Mouse (Mus musculus) lung, postnatal 0 days (tissue): ENCODE measurements around the gene Ccn1. TPM values are rescaled to one million over a fixed set of nuclear protein-coding genes. Genes with fewer than 3 reads are reported as not detected.

Experiments
- ATAC-seq: fragments of 200-750 bp; cut with Nextera tagmentation; 2 replicates; pipeline ENCODE4 v1.8.0; 2017; ENCODE audit warnings: moderate library complexity
- DNase-seq: peaks from one replicate; pipeline ENCODE4 v3.0.0-alpha.2; 2016; ENCODE audit warnings: low spot score
- H3K27ac ChIP-seq: fragments of 300-500 bp; sonication (generic); 2 replicates; pipeline ENCODE4 v1.5.1; 2014; ENCODE audit warnings: antibody characterized with exemption, mild to moderate bottlenecking, low read length, mixed read lengths
- H3K27me3 ChIP-seq: fragments of 300-500 bp; sonication (generic); replicated peaks from 2 replicates; pipeline ENCODE4 v1.6.1; 2014; ENCODE audit warnings: low read length, mixed read lengths; ENCODE audit not compliant: insufficient read depth
- H3K36me3 ChIP-seq: fragments of 300-500 bp; sonication (generic); 2 replicates; pipeline ENCODE4 v1.6.1; 2014; ENCODE audit warnings: low read length, mixed read lengths; ENCODE audit not compliant: insufficient read depth
- H3K4me1 ChIP-seq: fragments of 300-500 bp; sonication (generic); 2 replicates; pipeline ENCODE4 v1.6.1; 2014; ENCODE audit warnings: antibody characterized with exemption, low read depth, low read length, mixed read lengths; ENCODE audit not compliant: insufficient read depth
- H3K4me2 ChIP-seq: fragments of 300-500 bp; sonication (generic); replicated peaks from 2 replicates; pipeline ENCODE4 v1.6.1; 2014; ENCODE audit warnings: low read depth, mild to moderate bottlenecking, low read length, moderate library complexity, mixed read lengths
- H3K4me3 ChIP-seq: fragments of 300-500 bp; sonication (generic); 2 replicates; pipeline ENCODE4 v1.5.1; 2014; ENCODE audit warnings: low read depth, low read length
- H3K9ac ChIP-seq: fragments of 300-500 bp; sonication (generic); replicated peaks from 2 replicates; pipeline ENCODE4 v1.6.1; 2014; ENCODE audit warnings: low read depth, mild to moderate bottlenecking
- H3K9me3 ChIP-seq: fragments of 300-500 bp; sonication (generic); 2 replicates; pipeline ENCODE4 v1.6.1; 2016; ENCODE audit warnings: low read length, mixed read lengths
- CTCF ChIP-seq: IDR thresholded peaks from 2 replicates; pipeline ENCODE4 v1.5.1; 2016; ENCODE audit warnings: antibody characterized with exemption, mild to moderate bottlenecking
- EP300 ChIP-seq: IDR thresholded peaks from 2 replicates; pipeline ENCODE4 v1.6.1; 2016; ENCODE audit warnings: antibody characterized with exemption, mild to moderate bottlenecking, control low read depth
- WGBS: fragments of 180-500 bp; shearing (Covaris S2); extraction: QIAGEN DNeasy Blood & Tissue Kit; methylation state at CpG from one replicate; pipeline ENCODE4 v1.1.7; 2014; 5-methylcytosine and 5-hydroxymethylcytosine counted together
- polyA plus RNA-seq: library from polyadenylated mRNA; unstranded; fragments of >200 nt; fragmentation: Nextera tagmentation; extraction: Ambion mirVana; gene quantifications from 2 replicates; pipeline ENCODE4 v1.2.1, GENCODE M21; 2015

Gene Ccn1
- polyA plus RNA-seq, 1 experiment from 2014 or later, result 131 TPM

DNA sequence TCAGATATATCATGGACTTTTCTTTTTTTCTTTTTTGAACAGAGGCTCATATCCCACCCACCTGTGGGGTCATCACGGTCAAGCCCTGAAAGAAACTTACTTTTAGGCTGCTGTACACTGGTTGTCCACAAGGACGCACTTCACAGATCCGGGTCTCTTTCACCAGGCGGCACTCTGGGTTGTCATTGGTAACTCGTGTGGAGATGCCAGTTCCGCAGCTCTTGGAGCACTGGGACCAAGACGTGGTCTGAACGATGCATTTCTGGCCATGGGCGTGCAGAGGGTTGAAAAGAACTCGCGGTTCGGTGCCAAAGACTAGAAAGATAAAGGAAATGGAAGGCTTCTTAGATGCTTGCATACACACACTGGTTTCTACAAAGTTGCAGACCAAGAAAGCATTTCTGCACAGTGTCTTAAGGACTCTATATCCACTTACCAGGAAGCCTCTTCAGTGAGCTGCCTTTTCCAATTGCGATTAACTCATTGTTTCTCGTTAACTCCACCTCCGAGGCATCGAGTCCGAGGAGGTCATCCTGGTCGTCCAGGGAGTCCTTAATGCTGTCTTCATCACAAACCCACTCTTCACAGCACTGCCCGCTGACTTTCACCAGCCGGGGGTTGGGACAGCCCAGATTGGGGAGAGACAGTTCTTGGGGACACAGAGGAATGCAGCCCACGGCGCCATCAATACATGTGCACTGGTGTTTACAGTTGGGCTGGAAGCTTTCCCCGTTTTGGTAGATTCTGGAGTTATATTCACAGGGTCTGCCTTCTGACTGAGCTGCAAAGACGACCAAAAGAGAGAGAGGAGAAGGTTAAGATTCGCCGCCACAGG, 1.5 kb downstream of the Ccn1 start:
- peak overlapping the region; percentile 81 for H3K4me2 ChIP-seq
- 17% methylated on average over 26 of the region's 26 CpGs for WGBS
- peak overlapping the region; percentile 92 for H3K9ac ChIP-seq
- peak overlapping the region; percentile 94; the same call in 1 of the 2 replicates for H3K27ac ChIP-seq
- peaks cover 15% of the 10 kb centered on the region for H3K4me1 ChIP-seq
- ATAC-seq, result no peak
- DNase-seq, result peak; percentile 75
- peak overlapping the region; percentile 65 for H3K4me3 ChIP-seq
- H3K9me3 ChIP-seq, result no peaks in the 10 kb centered on the region
- peaks cover 12% of the 10 kb centered on the region for H3K36me3 ChIP-seq
- TF ChIP-seq EP300 (no peak), CTCF (peak; percentile 72)
- H3K27me3 ChIP-seq, result no peaks in the 10 kb centered on the region

GRCm38 (mm10) chr3:145647416-145647815, 2.4 kb downstream of the Ccn1 start:
- Histone ChIP-seq H3K9me3 (no peaks in the 10 kb centered on the region), H3K27ac (no peak overlapping the region), H3K36me3 (peaks cover 12% of the 10 kb centered on the region), H3K4me1 (peaks cover 8% of the 10 kb centered on the region), H3K9ac (no peak overlapping the region), H3K4me3 (peak overlapping the region; percentile 65; the same call in 1 of the 2 replicates), H3K4me2 (peak overlapping the region; percentile 81), H3K27me3 (no peaks in the 10 kb centered on the region)
- no peak for DNase-seq
- 93% methylated on average over 18 of the region's 18 CpGs for WGBS
- TF ChIP-seq CTCF (no peak), EP300 (no peak)
- ATAC-seq, result no peak

DNA sequence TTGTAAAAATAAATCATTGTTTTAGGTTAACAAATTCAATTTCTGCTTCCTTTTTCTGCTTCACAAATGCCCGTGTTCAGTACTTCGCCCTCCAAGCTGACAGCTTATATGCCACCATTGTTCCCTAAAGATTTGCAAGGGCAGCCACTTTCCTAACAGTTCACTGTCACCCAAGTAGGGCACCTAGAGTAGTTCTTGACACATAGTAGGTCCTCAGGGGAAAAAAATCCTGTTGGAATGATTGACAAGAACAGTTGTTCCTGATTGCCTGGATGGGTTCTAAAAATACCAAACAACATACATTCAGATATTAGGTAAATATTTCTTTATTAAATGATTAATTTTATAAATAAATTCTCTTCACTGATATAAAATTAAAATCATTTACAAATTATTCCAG, 3.1 kb downstream of the Ccn1 start:
- Histone ChIP-seq H3K27me3 (no peaks in the 10 kb centered on the region), H3K27ac (no peak overlapping the region), H3K9me3 (no peaks in the 10 kb centered on the region), H3K4me3 (no peak overlapping the region), H3K9ac (no peak overlapping the region), H3K4me2 (no peak overlapping the region), H3K4me1 (peaks cover 5% of the 10 kb centered on the region), H3K36me3 (peaks cover 12% of the 10 kb centered on the region)
- 95% methylated on average over 2 of the region's 2 CpGs for WGBS
- TF ChIP-seq EP300 (no peak), CTCF (no peak)
- no peak for ATAC-seq
- no peak for DNase-seq

DNA sequence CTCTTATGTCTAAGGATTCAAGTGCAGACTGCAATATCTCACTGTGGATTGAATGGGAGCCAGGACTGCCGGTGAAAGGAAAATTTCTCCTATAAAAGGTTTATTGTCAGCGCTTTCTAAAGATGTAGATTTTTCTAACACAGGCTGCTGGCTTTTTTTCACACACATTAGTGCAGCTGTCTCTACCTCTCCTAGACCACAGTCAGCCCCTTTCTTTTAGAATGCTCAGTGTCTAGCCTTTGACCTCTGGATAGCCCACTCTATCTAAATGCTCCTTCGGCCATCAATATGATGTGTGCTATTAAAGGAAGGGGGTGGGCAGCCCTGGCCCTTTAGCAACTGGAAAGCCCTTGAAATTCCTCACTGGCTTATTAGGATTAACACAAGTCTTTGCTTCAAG, 3.8 kb downstream of the Ccn1 start:
- no peak for DNase-seq
- H3K27ac ChIP-seq, result no peak overlapping the region
- H3K9ac ChIP-seq, result no peak overlapping the region
- TF ChIP-seq CTCF, result no peak
- no peak for TF ChIP-seq EP300
- H3K4me1 ChIP-seq, result peaks cover 5% of the 10 kb centered on the region
- no peak overlapping the region for H3K4me2 ChIP-seq
- H3K27me3 ChIP-seq, result no peaks in the 10 kb centered on the region
- 40% methylated on average over 3 of the region's 3 CpGs for WGBS
- no peak overlapping the region for H3K4me3 ChIP-seq
- no peaks in the 10 kb centered on the region for H3K9me3 ChIP-seq
- ATAC-seq, result no peak
- peaks cover 12% of the 10 kb centered on the region for H3K36me3 ChIP-seq

- H3K9ac ChIP-seq, result no peak overlapping the region
- no peaks in the 10 kb centered on the region for H3K27me3 ChIP-seq
- 77% methylated on average over 6 of the region's 6 CpGs for WGBS
- H3K4me1 ChIP-seq, result peaks cover 5% of the 10 kb centered on the region
- TF ChIP-seq CTCF, result no peak
- TF ChIP-seq EP300, result no peak
- H3K36me3 ChIP-seq, result peaks cover 12% of the 10 kb centered on the region
- no peak for DNase-seq
- no peak overlapping the region for H3K4me3 ChIP-seq
- no peak for ATAC-seq
- no peaks in the 10 kb centered on the region for H3K9me3 ChIP-seq
- no peak overlapping the region for H3K27ac ChIP-seq
- H3K4me2 ChIP-seq, result no peak overlapping the region
Measured at GRCm38 (mm10) chr3:145645463-145645862, 4.3 kb downstream of the Ccn1 start.

GRCm38 (mm10) chr3:145642861-145643260, 6.9 kb downstream of the Ccn1 start:
- no peak overlapping the region for H3K4me2 ChIP-seq
- no peaks in the 10 kb centered on the region for H3K4me1 ChIP-seq
- no peak for DNase-seq
- no peak overlapping the region for H3K27ac ChIP-seq
- H3K4me3 ChIP-seq, result no peak overlapping the region
- peaks cover 12% of the 10 kb centered on the region for H3K36me3 ChIP-seq
- no peak overlapping the region for H3K9ac ChIP-seq
- ATAC-seq, result no peak
- no peak for TF ChIP-seq EP300
- TF ChIP-seq CTCF, result no peak
- H3K27me3 ChIP-seq, result no peaks in the 10 kb centered on the region
- WGBS, result 66% methylated on average over 11 of the region's 11 CpGs
- H3K9me3 ChIP-seq, result no peaks in the 10 kb centered on the region
